Mouse (Mus musculus) regulatory T cell (primary cell): ENCODE results near the gene Krtap1-5.
"Not testable (repeated sequence)": the region's sequence is repeated elsewhere in the genome, so short reads cannot be mapped to it uniquely, and the experiment has no call there.

Experiments
- in situ Hi-C: fragments of 300-600 bp; cut with MboI, MseI; formaldehyde crosslinking; loops from one replicate; pipeline ENCODE4 v1.15.1; 2025; ENCODE audit warnings: high pct_unique_total_duplicates

Krtap1-5 gene

GRCm38 (mm10) chr11:99580636-99581035 lies at the start of gene Krtap1-5:
Gene Krtap1-5 (minus strand): TSS chr11:99581016.
- in situ Hi-C loops, result no loop called here

- in situ Hi-C loops, result no loop called here
These were observed 47.3 kb upstream of the Krtap1-5 start, which contains the start of gene Krtap4-1 for GRCm38 (mm10) chr11:99628138-99628537. Gene Krtap4-1 (minus strand): TSS chr11:99628238.

DNA sequence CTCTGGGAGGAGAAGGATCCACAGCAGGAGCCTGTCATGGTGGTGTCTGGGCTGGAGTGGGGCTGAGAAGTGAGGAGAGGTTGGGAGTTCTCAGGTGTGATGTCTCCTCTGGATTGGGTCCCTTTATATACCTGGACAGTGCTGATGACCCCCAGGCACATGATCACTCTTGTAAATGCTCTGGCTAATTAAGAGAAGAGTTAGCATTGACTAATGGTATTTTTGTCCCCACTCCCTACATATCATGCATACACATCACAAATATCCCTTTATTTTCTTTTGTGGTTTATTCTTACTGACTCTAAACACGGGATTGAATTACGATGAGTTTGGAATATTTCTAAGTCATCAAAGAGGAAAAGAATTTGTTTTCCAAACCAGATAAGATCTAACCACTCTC lies 39.5 kb upstream of the Krtap1-5 start, which contains the start of gene Gm11562:
TSS of gene Gm11562 (minus strand) at position 101 of the 400 bp plus-strand sequence.
- in situ Hi-C loops, result no loop called here

DNA sequence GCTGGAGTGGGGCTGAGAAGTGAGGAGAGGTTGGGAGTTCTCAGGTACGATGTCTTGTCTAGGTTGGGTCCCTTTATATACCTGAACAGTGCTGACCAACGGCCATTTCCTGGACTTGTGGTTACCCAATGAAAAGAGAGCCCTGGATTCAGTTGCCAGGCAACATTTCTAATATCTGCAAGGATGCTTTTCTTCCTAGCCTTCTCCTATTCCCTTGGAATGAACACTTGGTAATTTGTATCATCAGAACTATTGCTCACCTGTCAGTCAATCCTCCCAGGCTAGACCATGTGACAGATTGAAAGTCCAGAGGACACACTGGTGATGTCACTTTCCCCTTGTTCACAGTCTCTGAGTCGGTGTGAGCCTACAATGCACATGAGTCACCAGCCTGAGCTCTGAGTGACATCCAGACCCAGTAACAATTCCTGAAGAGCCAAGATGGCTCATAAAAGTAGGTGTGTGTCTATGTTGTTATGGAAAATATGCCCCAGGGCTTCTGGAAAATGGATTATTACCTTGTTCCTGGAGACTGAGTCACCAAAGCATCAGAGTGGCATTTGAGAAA lies 34.1 kb upstream of the Krtap1-5 start, which contains the start of gene Krtap2-4:
TSS of gene Krtap2-4 (minus strand) at position 51 of the 568 bp plus-strand sequence.
- in situ Hi-C loops, result no loop called here

DNA sequence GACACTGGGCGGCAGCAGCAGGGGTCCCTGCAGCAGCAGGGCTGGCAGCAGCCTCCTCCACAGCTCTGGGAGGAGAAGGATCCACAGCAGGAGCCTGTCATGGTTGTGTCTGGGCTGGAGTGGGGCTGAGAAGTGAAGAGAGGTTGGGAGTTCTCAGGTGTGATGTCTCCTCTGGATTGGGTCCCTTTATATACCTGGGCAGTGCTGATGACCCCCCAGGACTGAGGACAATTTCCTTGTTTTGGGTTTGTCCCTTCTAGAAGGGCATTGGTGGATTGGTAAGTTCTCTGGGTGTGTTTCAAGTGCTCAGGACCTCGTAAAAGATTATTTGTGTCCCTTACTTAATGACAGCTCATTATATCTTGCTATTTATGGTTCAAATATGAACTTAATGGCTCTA lies 29.3 kb upstream of the Krtap1-5 start, which contains the start of gene Gm11937:
TSS of gene Gm11937 (minus strand) at position 101 of the 400 bp plus-strand sequence.
- in situ Hi-C loops, result not testable (repeated sequence)

- in situ Hi-C loops, result no loop called here
These were observed 28.3 kb upstream of the Krtap1-5 start for GRCm38 (mm10) chr11:99609126-99609525.

DNA sequence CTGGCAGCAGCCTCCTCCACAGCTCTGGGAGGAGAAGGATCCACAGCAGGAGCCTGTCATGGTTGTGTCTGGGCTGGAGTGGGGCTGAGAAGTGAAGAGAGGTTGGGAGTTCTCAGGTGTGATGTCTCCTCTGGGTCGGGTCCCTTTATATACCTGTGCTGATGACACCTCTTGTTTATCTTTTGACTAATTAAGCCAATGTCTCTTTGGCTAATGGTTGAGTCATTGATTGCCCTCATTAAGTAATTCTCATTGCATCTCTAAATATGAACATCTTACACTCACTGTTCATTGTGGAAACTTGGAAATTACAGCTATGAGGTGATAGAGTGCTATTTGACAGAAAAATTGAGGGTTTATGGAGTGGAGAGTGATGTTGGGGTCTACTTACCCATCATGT lies 22.4 kb upstream of the Krtap1-5 start, which contains the start of gene Gm11938:
TSS of gene Gm11938 (minus strand) at position 101 of the 400 bp plus-strand sequence.
- in situ Hi-C loops, result not testable (repeated sequence)

DNA sequence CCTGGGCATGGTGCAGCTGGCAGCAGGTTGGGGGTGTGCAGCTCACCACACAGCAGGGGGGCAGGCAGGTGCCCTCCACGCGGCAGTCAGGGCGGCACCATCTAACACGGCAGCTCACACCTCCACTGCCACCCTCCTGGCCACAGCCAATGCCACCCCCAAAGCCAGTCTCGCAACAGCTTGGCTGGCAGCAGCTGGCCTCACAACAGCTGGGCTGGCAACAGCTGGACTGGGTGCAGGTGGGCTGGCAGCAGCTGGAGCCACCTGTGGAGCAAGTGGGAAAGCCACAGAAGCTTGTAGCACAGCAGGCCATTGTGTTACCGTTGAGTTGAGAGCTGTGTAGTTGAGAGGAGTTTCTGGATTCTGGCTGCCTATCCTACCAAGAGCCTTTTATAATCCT lies 16.9 kb upstream of the Krtap1-5 start, which contains the start of gene Krtap9-3:
TSS of gene Krtap9-3 (minus strand) at position 364 of the 400 bp plus-strand sequence.
- in situ Hi-C loops, result not testable (repeated sequence)

DNA sequence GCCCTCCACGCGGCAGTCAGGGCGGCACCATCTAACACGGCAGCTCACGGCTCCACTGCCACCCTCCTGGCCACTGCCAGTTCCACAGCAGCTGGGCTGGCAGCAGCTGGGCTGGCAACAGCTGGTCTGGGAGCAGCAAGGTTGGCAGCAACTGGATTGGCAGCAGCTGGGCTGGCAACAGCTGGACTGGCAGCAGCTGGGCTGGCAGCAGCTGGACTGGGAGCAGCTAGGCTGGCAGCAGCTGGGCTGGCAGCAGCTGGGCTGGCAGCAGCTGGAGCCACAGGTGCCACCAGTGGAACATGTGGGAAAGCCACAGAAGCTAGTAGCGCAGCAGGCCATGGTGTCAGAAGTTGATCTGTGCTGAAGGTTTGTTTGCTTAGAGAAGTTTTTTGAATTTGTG lies 10.2 kb upstream of the Krtap1-5 start, which contains the start of gene Krtap1-3:
TSS of gene Krtap1-3 (minus strand) at position 359 of the 400 bp plus-strand sequence.
- in situ Hi-C loops, result no loop called here

DNA sequence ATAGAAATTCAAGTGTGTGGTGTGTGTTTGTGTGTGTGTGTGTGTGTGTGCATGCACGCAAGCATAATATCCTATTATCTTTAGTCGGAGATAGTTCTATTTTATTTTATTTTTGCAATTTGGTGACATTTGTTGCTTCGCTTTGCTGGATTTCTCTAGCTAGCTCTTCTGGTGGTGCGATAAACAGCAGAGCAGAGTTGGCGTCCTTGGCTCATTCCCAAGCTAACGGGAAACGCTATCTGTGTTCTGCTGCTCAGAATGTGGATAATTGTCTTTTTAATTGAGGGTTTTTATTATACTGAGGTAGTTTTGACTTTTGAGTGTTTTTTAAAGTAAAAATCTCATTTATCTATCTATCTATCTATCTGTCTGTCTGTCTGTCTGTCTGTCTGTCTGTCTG lies 4.3 kb upstream of the Krtap1-5 start:
- in situ Hi-C loops, result no loop called here

DNA sequence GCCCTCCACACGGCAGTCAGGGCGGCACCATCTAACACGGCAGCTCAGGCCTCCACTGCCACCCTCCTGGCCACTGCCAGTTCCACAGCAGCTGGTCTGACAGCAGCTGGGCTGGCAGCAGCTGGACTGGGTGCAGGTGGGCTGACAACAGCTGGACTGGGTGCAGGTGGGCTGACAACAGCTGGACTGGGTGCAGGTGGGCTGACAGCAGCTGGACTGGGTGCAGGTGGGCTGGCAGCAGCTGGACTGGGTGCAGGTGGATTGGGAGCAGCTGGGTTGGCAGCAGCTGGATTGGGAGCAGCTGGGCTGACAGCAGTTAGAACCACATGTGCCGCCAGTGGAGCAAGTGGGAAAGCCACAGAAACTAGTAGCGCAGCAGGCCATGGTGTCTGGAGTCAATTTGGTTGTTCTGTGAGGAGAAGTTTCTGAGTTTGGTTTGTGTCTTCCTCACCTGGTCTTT lies 2.5 kb upstream of the Krtap1-5 start, which contains the start of gene Krtap1-4:
TSS of gene Krtap1-4 (minus strand) at position 410 of the 460 bp plus-strand sequence.
- in situ Hi-C loops, result no loop called here

DNA sequence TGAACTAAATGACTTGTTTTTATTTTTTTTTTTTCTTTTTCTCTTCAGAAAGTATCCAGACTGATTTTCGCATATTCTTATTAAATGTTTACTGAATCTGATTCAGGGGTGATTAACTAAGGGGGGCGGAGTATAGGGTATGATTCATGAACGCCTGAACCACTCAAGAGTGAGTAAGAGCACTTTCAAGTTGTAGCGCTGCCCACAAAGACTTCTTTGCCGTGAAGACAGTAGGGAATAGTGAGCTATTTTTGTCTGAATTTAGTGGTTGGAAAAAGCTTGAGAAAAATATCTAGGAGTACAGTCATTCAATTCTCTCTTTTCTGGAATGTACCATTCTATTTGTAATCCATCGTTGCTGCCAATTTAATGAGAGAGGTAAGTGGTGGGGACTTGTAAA lies 748 bp upstream of the Krtap1-5 start:
- in situ Hi-C loops, result no loop called here

DNA sequence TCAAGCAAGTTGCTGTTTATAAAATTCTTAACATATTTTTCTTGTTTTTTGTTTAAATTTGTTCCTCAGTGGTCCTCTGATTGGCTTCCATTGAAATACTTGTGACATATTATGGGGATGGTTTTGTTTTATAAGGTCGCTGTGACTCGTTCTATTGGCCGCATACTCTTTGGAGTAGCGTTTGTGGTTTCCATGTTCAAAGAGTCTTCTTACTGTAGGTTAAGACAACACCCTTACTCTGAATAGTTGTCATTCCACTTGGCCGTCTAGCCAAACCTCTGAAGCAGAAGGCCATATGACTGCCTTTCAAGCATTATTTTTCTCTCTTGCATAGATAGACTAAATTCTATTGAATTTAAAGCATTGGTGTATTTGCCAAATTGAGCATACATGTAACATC lies 235 bp upstream of the Krtap1-5 start:
- in situ Hi-C loops, result no loop called here

GRCm38 (mm10) chr11:99574106-99574505 lies 6.7 kb downstream of the Krtap1-5 start:
- in situ Hi-C loops, result no loop called here

DNA sequence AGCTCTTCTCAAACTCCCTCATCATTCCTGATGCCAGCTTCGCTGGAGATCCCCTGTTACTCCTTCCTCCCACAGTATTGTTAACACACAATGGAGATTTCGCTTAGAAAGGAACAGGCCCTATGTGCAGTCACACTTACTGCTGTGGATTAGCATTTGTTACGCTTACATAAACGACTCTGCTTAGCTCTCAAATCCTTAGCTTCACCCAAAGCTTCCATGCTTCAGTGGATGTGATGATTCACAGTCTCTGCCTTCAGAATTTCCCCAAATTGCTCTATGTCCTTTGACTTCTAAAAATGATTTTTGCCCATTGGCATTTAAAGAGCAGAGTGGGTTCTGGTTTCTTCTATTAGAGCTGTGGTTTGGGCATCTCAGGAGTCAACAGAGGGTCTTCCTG lies 7.7 kb downstream of the Krtap1-5 start:
- in situ Hi-C loops, result no loop called here

DNA sequence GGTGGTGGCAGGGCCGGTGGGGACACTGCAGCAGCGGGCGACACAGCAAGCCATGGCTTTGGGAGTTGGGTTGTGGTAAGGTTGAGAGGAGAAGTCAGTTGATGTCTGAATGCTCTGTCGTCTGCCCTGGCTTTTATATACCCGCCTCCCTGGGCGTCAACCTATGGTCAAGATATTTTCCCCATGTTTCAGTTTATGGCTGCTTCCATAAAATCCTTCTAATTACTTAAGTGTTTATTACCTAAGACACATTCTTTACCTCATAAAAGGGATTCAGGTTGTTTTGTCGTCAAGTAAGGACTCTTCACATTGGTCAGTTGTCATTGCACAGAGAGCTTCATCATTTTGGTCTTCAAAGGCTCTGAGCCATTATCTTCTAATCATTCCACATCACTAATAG lies 14.3 kb downstream of the Krtap1-5 start, which contains the start of gene Krtap3-1:
TSS of gene Krtap3-1 (minus strand) at position 101 of the 400 bp plus-strand sequence.
- in situ Hi-C loops, result no loop called here

DNA sequence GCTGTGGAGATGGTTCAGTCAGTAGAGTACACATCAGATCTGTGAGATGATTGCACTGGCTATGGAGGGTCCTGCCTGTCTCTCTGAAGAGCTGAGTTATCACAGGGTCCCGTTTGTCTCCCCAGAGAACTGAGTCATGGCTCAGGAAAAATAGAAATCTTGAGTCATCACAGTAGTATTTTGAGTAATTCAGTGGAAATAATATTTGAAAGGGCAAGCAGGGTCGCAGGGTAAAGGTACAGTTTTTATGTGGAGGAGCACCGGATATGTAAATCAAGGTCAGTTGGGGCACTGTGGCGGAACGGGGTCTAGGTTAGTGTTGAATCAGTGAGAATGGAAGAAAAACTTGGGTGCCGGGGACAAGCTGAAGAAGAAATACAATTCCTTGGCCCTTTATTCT lies 18.2 kb downstream of the Krtap1-5 start:
- in situ Hi-C loops, result no loop called here

DNA sequence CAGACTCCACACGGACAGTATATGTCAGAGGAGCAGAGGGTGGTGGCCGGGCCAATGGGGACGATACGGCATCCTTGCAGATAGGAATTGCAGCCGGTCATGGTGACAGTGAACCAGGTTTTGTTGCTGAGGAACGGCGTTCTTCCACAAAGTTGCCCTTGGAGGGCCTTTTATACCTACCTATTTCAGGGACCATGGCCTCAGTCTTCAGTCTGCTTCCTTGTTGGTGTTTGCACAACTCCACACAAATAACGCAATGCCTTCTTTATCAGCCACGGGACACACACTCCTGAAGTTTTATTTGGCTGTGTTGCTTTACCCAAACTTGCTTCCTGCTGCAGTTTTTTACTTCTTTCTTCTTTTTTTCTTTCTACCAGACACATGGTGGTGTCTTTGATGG lies 21.4 kb downstream of the Krtap1-5 start, which contains the start of gene Gm11939:
TSS of gene Gm11939 (minus strand) at position 101 of the 400 bp plus-strand sequence.
- in situ Hi-C loops, result no loop called here

DNA sequence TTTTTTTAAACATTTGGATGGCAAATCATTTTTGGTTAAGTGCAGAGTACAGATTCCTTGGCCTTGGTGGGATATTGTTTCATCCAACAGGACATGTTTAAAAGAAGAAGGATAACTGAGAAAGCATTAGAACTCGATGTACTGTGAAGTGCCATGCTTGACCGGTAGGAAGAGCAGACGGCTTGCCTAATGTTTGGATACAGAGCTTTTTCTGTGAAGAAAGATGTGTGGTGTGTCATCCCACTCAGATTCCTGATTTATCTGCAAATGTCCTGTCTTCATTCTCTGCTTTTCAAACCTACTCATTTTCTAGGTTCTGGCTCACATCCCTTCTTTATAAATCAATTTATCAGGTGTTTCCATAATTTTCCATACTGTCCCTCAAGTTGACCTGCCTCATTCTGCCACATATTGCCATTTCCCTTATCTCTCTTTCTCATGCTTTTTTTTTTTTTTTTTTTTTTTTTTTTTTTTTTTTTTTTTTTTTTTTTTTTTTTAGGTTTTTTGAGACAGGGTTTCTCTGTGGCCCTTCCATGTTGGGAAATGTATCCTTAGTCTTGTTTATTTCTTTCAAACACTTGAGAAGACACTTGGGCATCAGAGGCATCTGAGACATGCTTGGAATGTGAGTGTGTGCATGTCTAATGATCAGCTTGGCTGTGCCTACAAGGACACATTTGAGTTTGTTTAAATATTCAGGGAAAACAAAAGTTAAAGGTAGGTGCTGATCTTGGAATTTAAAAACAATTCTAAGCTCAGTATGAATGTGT lies 22.7 kb downstream of the Krtap1-5 start:
- in situ Hi-C loops, result no loop called here

GRCm38 (mm10) chr11:99556753-99557152 lies 24.1 kb downstream of the Krtap1-5 start, which contains the start of gene Krtap3-2:
Gene Krtap3-2 (minus strand): TSS chr11:99556853.
- in situ Hi-C loops, result no loop called here

DNA sequence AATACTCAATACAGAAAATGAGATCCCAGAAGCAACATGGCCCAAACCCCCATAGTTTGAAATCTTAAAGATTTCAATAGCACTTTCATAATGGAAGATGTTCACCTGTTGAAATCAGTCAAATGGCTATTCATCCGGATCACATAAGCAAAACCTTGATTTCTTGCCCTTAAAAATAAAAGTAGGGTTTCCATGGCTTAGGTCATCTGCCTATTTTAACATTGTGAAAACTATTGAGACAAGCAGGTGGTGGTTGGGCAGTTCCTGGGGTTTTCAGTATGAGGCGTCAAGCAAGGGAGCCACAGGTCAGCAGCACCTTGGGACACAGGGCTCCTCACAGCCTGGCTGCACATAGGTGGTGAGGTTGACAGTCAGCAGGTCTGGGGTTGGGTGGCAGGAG lies 24.6 kb downstream of the Krtap1-5 start:
- in situ Hi-C loops, result no loop called here

GRCm38 (mm10) chr11:99550765-99551164 lies 30.1 kb downstream of the Krtap1-5 start, which contains the start of gene Krtap3-3:
Gene Krtap3-3 (minus strand): TSS chr11:99550865.
- in situ Hi-C loops, result no loop called here
